Mouse (Mus musculus): ENCODE measurements at regions not wholly inside any gene's neighbourhood (a gene's known extent, or its start where the extent isn't known, plus 50 kb on each side); places are given as distances from the start of the nearest gene placed in this dataset.

GRCm38 (mm10) chr8:82677781-82678180 lies 96.2 kb downstream of the Zfp330 start:
- H3K9me3 ChIP-seq (replicated peaks; ENCODE audit: low read length), result no peaks in the 10 kb centered on the region
- no peak overlapping the region for H3K9ac ChIP-seq (ENCODE audit: insufficient read depth, low read depth)
- peaks cover 17 to 18% of the 10 kb centered on the region in 2 experiments for H3K36me3 ChIP-seq (replicated peaks in 1 of 2; ENCODE audit: control insufficient read depth in 1 of 2, insufficient read depth in 1 of 2, low read length in 1 of 2)
- no peak overlapping the region for H3K27ac ChIP-seq (ENCODE audit: insufficient read depth, low read depth)
- no peak overlapping the region for H3K4me2 ChIP-seq (ENCODE audit: insufficient read depth, low read depth, poor library complexity, severe bottlenecking)
- no peak for TF ChIP-seq RCOR1 (conservative IDR thresholded peaks at IDR 0.05; ENCODE audit: low read depth, low read length)
- no peaks in the 10 kb centered on the region for H3K27me3 ChIP-seq (replicated peaks)
- no peaks in the 10 kb centered on the region for H3K79me2 ChIP-seq (replicated peaks; ENCODE audit: control insufficient read depth, extremely low read depth, insufficient read depth, poor library complexity, severe bottlenecking)
- no peak overlapping the region for H3K4me3 ChIP-seq (replicated peaks in 1 of 3; ENCODE audit: low read depth in 2 of 3, low read length in 2 of 3, poor library complexity in 1 of 3)
- DNase-seq (ENCODE audit: extremely low read depth), result no peak
- in situ Hi-C loops (cut with MboI; ENCODE audit: low pct_ligation_motif_present, low pct_unique_long_range_greater_than_20kb, low sequenced_read_pairs), result loop anchor here (25.0 kb wide), 1 partner anchor 340 kb away; no protein-coding TSS in a partner anchor
- dilution Hi-C loops (cut with MboI; ENCODE audit: extremely low pct_ligation_motif_present, extremely low pct_unique_long_range_greater_than_20kb, low sequenced_read_pairs), result no loop called here
- no peaks in the 10 kb centered on the region for H3K4me1 ChIP-seq (ENCODE audit: control insufficient read depth in 1 of 2, insufficient read depth in 2 of 2)

GRCm38 (mm10) chr8:82669241-82669640 lies 104.7 kb downstream of the Zfp330 start:
- no peaks in the 10 kb centered on the region for H3K79me2 ChIP-seq (replicated peaks; ENCODE audit: control insufficient read depth, extremely low read depth, insufficient read depth, poor library complexity, severe bottlenecking)
- DNase-seq (ENCODE audit: extremely low read depth), result no peak
- in situ Hi-C loops (cut with MboI; ENCODE audit: low pct_ligation_motif_present, low pct_unique_long_range_greater_than_20kb, low sequenced_read_pairs), result no loop called here
- no peak overlapping the region for H3K4me2 ChIP-seq (ENCODE audit: insufficient read depth, low read depth, poor library complexity, severe bottlenecking)
- TF ChIP-seq ZKSCAN1 (IDR thresholded peaks at IDR 0.05; ENCODE audit: borderline replicate concordance, low read depth, low read length), result no peak
- TF ChIP-seq CHD2 (IDR thresholded peaks at IDR 0.05; ENCODE audit: low read length), result no peak
- TF ChIP-seq ETS1 (conservative IDR thresholded peaks at IDR 0.05; ENCODE audit: low read depth, low read length), result no peak
- no peak for TF ChIP-seq POLR2A (IDR thresholded peaks at IDR 0.05; ENCODE audit: low read depth, low read length)
- no peak for TF ChIP-seq MAFK (IDR thresholded peaks at IDR 0.05; ENCODE audit: insufficient replicate concordance, low read length)
- no peak for TF ChIP-seq EP300 (IDR thresholded peaks at IDR 0.05; ENCODE audit: low read length)
- TF ChIP-seq JUND (conservative IDR thresholded peaks at IDR 0.05; ENCODE audit: low read depth, low read length), result no peak
- TF ChIP-seq ZC3H11A (IDR thresholded peaks at IDR 0.05; ENCODE audit: low read depth, low read length), result no peak
- no peak for TF ChIP-seq MYC (IDR thresholded peaks at IDR 0.05; ENCODE audit: low read depth, low read length)
- TF ChIP-seq GABPA (IDR thresholded peaks at IDR 0.05; ENCODE audit: insufficient replicate concordance, low read depth, low read length), result no peak
- no peak for TF ChIP-seq USF2 (conservative IDR thresholded peaks at IDR 0.05; ENCODE audit: low read depth, low read length)
- no peak for TF ChIP-seq MAX (IDR thresholded peaks at IDR 0.05; ENCODE audit: low read length)
- TF ChIP-seq USF1 (IDR thresholded peaks at IDR 0.05; ENCODE audit: low read depth, low read length), result no peak
- TF ChIP-seq MXI1 (IDR thresholded peaks at IDR 0.05; ENCODE audit: low read depth, low read length), result no peak
- TF ChIP-seq KAT2A (IDR thresholded peaks at IDR 0.05; ENCODE audit: insufficient replicate concordance, low read length), result no peak
- no peak overlapping the region for H3K4me3 ChIP-seq (replicated peaks in 1 of 3; ENCODE audit: low read depth in 2 of 3, low read length in 2 of 3, poor library complexity in 1 of 3)
- dilution Hi-C loops (cut with MboI; ENCODE audit: extremely low pct_ligation_motif_present, extremely low pct_unique_long_range_greater_than_20kb, low sequenced_read_pairs), result no loop called here
- H3K27me3 ChIP-seq (replicated peaks), result no peaks in the 10 kb centered on the region
- H3K4me1 ChIP-seq (ENCODE audit: control insufficient read depth in 1 of 2, insufficient read depth in 2 of 2), result no peaks in the 10 kb centered on the region; a peak in 1 of 4 replicates
- H3K36me3 ChIP-seq (replicated peaks in 1 of 2; ENCODE audit: control insufficient read depth in 1 of 2, insufficient read depth in 1 of 2, low read length in 1 of 2), result peaks cover 28 to 31% of the 10 kb centered on the region in 2 experiments
- H3K9ac ChIP-seq (ENCODE audit: insufficient read depth, low read depth), result no peak overlapping the region
- H3K27ac ChIP-seq (ENCODE audit: insufficient read depth, low read depth), result no peak overlapping the region
- H3K9me3 ChIP-seq (replicated peaks; ENCODE audit: low read length), result no peaks in the 10 kb centered on the region
